Mouse (Mus musculus) lung, adult 18-20 months (tissue): Measurements from ENCODE around the gene Tspyl1.
A peak's percentile ranks its signal among the peaks of the same experiment; 100 is the strongest.
"Not testable (repeated sequence)": the region's sequence is repeated elsewhere in the genome, so short reads cannot be mapped to it uniquely, and the experiment has no call there.

Source experiments
- DNase-seq, 2 experiments: peaks; one replicate each; pipeline ENCODE4 v3.0.0; 2022; ENCODE audit warnings: mixed read lengths in 2 of 2

Gene Tspyl1

DNA sequence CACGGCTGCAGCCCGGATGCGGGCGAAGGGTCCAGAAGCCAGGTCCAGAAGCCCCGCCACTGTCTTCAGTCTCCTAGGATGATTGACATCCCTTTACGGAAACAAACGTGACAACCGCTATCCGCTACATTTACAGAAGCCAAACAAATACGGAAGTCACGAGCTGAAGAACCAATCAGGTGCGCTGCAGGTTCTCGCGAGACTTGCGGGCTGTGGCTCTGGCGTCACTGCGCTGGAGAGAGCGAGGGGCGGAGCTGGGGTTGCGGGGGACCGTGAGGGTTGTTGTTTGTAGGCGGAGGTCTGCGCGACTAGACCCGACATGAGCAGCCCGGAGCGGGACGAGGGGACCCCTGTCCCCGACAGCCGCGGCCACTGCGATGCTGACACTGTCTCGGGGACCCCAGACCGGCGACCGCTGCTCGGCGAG is at the start of gene Tspyl1:
Tspyl1 (plus strand) TSS at position 229 of the 427 bp plus-strand sequence.
- DNase-seq = peak; percentile 98 to 99

DNA sequence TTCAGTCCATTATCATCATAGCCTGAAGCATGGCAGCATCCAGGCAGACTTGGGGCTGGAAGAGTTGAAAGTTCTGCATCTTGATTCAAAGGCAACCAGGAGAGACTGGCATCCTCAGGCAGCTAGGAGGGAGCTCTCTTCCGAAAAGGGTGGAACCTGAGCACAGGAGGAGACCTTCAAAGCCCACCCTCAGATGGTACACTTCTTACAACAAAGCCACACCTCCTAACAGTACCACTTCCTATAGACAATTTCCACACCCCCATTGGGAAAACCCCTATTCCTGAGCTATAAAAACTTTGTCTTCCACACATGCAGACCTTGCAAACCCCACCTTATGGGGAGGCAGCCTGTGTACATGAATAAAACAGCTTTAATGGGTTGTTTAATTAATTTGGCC is 48.6 kb upstream of the Tspyl1 start:
- DNase-seq = no peak

DNA sequence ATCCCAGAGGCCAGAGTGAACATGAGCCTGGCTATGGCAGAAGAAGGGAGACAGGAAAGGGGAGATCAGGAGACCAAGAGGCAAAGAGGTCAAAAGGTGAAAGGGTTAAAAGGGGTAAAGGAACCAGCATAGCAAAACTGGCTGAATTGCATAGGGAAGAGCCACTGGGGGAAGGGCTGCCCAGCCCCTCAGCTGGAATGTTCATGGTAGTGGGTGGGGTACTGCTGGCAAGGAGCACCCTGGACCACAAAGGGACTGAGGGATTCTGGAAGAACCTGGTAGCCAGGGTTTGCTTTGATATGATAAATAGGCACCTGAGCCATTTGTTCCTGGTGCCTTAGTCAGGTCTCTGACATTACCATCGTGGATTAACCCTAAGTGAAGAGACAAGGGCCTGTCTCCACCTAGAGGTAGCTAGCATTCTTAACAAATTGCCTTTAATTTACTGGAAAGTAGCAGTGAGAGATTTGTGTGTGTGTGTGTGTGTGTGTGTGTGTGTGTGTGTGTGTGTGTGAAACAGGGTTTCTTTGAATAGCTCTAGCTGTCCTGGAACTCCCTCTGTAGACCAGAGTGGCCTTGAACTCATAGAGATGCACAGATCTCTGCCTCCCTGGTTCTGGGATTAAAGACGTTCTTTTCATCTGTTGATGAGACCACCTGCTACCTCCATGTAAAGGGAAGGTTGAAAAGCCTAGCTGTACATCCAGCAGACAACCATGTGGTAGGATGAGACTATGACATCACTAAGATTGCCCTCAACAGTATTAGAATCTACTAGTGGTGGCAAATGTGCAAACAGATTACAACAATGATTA is 47.9 kb upstream of the Tspyl1 start:
- DNase-seq = no peak

DNA sequence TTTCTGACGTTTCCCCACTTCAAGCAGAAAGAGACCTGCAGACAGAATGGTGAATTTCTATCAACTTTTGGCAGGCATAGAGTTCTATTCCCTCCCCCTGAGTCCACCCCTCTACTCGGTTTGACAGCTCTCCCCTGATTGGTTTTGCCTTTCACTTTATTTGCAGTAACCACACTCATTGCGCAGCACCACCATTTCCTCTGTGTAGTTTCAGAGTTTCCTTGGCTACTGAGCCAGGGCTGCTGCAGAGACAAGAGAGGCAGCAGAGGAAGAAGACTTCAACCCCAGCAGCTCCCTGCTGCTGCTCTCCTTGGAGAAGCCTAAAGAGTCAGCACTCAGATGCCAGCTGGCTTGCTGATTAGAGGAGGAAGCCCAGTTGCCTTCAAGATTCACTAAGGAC is 46.6 kb upstream of the Tspyl1 start:
- DNase-seq = peak; percentile 7 to 10

DNA sequence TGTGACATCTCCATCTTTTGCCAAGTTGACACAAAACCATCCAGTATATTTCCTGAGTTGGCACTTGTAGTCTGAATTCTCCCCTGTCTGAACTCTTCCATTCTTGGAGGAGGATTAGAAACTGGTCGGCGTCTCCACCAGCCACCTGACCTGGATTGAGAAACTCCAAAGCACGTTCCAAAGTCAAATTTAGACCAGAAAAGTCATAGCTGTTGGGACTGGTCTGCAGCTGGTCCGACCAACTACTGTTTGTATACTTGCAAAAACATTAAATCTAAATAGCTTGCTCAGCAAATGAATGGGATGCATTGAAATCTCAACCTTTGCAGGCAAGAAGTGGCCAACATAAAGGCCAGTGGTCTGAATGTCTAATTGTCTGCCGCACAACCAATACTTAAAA is 45.4 kb upstream of the Tspyl1 start:
- peak; percentile 17 to 40 for DNase-seq

DNA sequence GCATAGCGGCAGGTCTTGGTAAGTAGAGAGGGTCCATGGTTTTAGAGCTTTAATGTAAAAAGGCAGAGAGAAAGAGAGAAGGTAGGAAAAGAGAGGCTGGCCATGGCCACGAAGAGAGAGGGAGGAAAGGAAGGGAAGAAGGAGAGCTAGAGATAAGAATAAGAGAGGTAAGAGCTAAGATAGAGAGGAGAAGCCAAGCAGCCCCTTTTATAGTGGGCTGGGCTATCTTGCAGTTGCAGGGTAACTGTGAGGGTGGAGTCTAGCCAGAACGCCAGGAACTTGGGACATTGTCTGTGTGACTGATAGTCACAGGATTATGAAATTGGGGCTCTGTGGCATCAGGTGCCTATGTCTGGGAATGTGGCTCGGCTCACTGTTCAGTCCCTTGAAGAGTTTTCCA is 43.5 kb upstream of the Tspyl1 start:
- no peak for DNase-seq

DNA sequence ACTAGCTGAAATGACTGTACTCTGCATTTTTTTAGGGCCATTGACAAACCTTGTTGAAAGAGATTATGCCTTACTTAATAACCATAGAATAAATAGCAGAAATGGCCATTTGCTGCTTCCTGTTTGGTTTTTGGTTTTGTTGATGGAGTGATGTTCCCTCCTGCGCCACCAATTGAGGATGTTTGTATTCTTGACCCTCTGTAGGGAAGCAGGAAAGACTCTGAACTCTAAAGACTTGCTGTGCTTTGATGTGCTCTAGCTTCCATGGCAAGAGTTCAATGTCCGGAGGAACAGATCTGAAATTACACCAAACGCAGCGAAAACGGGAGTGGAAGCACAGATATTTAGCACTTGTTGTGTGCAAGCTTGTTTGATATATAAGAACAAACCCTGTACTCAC is 37.2 kb upstream of the Tspyl1 start:
- no peak for DNase-seq

DNA sequence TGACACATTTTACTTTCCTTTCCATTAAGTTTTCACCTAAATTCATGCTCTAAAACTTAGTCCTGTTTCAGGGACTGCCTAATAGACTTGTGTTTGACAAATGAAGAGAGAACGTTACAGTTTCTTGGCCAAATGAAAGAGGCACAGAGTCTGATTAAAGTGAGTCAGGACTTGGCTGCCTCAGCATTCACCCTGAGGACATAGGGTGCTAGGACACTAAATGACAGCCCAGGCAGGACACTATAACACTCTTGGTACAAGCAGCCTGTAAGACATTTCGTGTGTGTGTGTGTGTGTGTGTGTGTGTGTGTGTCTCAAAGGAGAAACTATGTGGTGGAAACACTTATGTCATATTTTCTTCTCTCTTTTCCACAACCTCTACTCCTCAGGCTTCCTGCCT is 35.9 kb upstream of the Tspyl1 start:
- peak; percentile 34 to 57 for DNase-seq

DNA sequence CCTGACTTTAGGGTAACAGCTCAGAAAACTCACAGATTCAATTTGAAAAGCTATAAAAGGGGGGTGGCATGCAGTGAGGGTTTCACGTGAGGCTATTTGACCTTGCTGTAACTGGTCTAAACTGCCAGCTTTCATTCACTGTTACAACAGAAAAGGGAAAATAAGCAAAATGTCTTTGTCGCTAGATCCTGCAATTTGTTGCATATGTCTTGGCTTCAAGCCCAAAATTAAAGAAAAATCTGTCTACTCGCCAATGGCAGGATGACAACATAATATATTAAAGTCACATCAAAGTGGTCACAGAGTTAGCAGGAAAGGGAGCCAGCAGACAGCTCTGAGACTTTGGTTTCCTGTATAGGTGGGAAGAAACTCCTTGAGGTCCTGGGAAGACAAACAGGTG is 34.2 kb upstream of the Tspyl1 start:
- no peak for DNase-seq

DNA sequence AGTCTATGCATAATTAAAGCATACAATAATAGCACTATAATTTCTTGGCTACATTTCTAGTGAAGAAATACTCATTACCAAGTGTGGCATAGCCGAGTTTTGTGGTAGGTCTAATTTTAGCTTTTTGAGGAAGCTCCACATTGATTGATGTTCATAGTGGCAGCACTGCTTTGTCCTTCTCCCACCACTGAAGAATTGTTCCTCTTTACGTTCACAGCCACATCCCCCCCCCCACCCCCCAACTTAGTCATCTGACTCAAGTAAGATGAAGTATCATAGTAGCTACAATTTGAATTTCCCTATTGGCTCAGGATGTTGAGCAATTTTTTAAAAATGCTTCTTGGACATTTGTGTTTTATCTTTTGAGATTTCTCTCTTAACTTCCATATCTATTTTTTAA is 32.4 kb upstream of the Tspyl1 start:
- no peak for DNase-seq

DNA sequence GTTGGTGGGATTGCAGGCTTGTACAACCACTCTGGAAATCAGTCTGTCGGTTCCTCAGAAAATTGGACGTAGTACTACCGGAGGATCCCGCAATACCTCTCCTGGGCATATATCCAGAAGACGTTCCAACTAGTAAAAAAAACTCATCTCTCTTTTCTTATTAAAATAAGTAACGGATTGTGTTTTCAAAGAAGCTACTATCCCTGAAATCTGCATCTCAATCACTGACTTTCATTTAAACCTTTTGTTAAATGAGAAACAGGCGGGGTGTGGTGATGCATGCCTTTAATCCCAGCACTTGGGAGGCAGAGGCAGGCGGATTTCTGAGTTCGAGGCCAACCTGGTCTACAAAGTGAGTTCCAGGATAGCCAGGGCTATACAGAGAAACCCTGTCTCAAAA is 29.2 kb upstream of the Tspyl1 start:
- not testable (repeated sequence) for DNase-seq

DNA sequence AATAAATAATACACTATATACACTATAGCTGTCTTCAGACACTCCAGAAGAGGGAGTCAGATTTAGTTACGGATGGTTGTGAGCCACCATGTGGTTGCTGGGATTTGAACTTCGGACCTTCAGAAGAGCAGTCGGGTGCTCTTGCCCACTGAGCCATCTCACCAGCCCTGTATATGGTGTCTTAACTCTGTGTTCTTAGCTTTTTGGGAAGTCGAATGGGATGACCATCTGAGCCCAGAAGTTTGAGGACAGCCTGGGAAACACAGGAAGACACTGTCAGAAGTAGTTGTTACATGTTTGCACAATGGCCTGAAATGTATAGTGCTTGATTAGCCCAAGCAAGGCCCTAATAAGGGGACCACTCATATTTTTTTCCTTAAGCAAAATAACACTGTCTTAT is 16.9 kb upstream of the Tspyl1 start:
- no peak for DNase-seq

DNA sequence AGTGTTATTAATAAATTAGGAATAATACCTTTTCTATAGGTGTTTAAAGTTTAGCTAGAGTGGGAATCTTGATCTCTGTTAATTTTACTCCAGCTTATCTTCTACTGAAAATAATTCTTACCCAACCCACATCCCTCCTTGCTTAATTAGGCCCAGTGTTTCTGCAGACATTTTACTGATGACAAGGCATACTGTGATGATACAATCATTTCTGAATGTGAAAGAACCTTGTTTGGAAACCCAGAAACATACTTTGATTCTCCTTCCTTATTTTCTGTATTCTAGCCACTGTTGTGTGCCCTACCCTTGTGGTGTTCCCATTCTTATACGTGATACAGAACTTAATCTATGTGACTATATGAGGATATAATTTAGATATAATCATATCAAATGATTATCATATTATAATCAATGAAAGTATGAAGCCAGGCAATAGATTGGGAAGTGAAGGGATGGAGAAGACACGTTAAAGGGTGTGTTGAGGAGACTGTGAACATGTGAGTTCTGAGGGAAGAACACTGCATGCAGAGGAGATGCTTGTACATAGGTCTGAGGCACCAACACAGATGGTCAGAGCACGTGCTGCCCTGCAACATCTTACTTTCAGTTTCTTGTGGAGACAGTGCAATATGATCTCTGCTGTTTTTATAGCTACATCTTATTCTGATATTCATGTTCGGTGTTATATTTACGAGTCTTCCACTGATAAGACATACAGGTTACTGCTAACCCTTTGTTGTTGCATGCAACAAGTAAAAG is 14.5 kb upstream of the Tspyl1 start:
- no peak for DNase-seq

DNA sequence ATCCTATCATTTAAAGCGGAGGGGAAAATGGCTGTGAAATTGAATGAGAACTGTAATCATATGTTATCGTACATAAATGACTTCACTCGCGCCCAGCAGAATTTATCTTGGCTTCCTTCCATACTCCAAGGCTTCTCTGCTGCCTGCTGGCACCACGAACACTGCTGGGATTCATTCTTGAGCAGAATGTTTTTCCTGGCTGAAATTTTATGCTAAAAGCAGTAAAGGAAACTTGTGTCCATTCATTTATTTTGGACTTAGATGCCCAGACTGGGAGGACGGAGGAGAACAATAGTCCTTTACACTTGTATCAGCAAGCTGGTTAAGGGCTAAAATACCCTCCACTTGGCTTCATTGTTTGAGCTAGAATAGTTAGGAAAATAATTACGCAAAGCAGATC is 10.3 kb upstream of the Tspyl1 start:
- no peak for DNase-seq

DNA sequence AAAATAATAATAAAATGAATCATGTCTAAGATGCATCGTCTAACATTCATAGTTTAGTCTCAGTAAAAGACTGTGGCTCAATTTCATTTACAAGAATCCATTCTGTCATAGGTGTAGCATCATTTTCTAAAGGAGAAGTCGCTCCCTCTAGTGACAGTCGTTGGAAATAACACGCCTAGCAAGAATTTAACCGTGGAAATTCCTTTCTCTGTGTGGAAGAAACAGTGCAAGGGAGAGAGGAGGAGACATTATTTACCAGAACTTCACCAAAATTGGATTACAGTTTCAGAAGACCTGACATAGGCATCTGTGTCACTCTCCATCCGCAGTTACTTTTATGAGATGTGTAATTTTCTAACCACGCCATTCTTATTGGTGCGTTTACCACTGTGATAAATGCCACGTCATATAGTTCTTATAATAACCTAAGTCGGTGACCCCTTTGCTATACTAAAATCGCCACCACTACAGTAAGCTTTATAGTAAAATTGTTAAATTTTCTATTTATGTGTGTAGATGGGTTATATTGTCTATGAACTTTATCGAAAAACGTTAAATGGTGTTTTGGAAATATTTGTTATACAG is 1.3 kb upstream of the Tspyl1 start:
- DNase-seq = peak in 1 of 2 experiments; percentile 44

DNA sequence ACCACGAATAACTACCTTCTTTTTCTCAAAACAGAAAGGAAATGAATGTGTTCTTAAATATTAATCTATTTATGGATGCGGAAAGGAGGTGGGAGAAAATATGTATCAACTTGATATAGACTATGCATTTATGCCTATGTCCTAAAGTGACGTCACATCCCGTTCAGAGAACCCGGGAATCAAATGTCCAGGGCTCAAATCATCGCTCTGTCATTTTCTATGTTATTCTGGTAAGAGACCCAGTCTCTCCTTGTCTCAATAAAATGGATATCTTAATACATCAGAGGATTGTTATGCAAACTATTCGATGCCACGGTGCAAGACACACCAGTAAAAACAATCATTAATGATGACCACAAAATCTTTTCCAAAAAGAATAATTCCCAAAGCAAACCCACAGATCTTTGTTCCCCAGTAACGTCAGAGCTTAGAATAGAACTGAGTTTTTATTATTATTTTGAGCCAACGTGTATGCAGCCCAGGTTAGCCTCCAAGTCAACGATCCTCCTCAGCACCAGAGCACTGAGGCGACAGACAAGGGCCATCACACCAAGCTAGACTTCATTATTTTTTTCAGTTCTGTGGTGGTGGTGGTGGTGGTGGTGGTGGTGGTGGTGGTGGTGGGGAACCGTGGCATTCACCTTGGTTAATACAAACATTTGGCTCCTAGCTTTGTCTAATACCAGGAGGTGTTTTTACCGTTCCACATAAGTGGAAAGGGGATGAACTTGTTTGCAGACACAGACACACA is 604 bp upstream of the Tspyl1 start:
- DNase-seq = no peak

DNA sequence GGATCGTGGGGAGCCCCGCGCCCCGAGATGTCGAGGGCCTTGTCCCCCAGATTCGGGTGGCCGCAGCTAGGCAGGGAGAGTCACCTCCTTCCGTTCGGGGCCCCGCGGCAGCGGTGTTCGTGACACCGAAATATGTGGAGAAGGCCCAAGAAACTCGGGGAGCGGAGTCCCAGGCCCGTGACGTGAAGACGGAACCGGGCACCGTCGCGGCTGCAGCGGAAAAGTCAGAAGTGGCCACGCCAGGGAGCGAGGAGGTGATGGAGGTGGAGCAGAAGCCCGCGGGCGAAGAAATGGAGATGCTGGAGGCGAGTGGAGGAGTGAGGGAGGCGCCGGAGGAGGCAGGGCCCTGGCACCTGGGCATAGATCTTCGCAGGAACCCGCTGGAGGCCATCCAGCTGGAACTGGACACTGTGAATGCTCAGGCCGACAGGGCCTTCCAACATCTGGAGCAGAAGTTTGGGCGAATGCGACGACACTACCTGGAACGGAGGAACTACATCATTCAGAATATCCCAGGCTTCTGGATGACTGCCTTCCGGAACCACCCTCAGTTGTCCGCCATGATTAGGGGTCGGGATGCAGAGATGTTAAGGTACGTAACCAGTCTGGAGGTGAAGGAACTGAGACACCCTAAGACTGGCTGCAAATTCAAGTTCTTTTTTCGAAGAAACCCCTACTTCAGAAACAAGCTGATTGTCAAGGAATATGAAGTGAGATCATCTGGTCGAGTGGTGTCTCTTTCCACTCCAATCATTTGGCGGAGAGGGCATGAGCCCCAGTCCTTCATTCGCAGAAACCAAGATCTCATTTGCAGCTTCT is 639 bp downstream of the Tspyl1 start:
- DNase-seq = peak; percentile 56 to 62

DNA sequence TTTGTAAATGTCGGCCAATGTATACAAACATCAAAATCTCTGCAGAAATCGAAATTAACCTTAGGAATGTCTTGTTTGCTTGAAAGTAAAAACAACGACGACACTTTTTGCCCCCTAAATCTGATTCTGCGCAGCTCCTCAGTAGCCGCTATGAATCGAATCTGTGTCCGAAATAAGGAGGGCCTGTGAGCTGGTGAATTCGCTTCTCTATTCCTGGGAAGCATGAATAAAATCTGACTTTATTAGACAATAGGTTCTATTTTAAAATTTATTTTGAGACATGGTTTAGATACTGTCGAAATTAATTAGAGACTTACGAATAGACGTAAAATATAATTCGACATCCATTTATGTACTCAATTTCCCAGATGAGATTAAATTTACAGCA is 14.9 kb downstream of the Tspyl1 start:
- no peak for DNase-seq

DNA sequence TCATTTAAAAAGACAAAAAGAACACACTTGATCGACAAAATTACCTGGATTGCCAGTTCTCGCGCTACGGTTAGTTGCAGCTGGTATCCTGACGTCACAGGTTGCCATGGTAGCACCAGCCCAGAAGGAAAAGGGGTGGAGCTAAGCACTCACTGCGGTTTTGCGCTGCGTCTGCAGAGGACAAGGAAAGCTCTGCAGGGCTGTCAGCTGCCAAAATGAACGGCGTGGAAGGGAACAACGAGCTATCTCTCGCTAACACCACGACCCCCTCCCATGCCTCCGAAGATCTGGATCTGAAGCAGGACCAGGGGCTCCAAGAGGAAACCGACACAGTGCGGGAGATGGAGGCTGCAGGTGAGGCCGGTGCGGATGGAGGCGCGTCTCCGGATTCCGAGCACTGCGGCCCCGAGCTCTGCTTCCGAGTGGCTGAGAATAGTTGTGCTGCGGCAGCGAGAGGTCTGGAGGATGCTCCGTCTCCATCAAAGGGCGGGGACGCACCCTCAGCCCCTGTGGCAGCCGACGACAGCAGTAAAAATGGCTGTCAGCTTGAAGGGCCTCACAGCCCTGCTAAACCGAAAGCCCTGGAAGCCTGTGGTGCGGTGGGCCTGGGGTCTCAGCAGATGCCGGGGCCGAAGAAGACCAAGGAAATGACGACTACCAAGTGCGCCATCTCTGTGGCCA is 15.4 kb downstream of the Tspyl1 start, which contains the start of gene Tspyl4:
Tspyl4 (plus strand) TSS at position 144 of the 681 bp plus-strand sequence.
- peak; percentile 94 to 95 for DNase-seq

DNA sequence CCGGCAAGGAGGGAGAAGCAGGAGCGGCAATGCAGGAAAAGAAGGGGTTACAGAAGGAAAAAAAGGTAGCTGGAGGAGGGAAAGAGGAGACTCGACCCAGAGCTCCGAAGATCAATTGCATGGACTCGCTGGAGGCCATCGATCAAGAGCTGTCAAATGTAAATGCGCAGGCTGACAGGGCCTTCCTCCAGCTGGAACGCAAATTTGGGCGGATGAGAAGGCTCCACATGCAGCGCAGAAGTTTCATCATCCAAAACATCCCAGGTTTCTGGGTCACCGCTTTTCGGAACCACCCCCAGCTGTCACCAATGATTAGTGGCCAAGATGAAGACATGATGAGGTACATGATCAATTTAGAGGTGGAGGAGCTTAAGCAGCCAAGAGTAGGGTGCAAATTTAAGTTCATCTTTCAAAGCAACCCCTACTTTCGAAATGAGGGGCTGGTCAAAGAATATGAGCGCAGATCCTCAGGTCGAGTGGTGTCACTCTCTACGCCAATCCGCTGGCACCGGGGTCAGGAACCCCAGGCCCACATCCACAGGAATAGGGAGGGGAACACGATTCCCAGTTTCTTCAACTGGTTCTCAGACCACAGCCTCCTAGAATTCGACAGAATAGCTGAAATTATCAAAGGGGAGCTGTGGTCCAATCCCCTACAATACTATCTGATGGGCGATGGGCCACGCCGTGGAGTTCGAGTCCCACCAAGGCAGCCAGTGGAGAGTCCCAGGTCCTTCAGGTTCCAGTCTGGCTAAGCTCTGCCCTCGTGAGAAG is 16.2 kb downstream of the Tspyl1 start:
- DNase-seq = no peak

DNA sequence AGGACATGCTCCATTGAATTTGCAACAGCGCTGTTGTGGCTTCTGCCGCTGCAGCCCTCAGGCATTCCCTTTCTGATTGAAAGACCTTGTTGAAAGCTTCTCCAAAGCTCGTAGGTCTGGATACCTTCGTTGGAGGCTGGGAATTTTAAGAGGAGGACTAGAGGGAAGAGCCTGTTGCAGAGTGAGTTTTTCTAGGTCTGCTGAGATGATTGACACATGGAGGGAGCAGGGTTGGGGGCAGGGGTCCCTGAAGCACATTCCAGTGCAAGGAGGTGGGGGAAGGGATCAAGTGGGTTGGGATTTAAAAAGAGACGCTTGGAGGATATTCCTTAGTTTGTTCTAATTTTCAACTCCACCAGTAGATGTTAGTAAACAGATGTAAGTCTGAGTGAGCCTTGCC is 18.4 kb downstream of the Tspyl1 start:
- DNase-seq = no peak
